Mouse (Mus musculus) embryo, embryonic 10.5 days (tissue): ENCODE data around the gene Ccdc158.
A peak's percentile ranks its signal among the peaks of the same experiment; 100 is the strongest.

Experiments
- DNase-seq: peaks from one replicate; pipeline ENCODE4 v3.0.0-alpha.2; 2015; ENCODE audit warnings: low spot score

Ccdc158 gene

DNA sequence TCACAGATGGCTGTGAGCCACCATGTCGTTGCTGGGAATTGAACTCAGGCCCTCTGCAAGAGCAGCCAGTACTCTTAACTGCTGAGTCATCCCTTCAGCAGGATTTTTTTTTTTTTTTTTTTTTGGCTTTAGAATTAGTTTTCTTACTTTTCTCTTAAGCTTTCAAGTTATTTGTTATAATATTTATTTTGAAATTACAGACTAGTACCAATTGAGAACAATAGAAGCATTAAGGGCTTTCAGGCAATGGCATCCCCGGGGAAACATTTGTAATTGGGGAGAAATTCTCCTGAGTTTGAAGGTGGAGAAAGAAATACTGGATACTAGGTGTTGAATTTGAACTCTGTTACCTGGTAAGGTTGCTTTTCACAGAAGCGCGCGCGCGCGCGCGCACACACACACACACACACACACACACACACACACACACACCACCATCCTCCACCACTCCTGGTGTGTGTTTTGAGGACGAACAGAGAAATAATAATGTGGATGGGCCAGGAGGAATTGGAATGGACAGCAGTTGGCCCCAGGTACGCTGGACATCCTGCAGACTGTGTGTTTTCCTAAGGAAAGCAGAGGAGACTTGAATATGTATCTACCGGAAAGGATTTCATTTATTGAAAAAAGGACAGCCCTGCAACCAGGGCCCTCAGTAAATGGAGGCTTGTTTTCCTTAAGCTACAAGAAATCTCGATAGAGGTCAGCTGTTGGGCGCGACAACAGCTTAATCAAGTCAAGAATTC, 9.8 kb upstream of the Ccdc158 start:
- no peak for DNase-seq

GRCm38 (mm10) chr5:92683871-92684475, 8.9 kb upstream of the Ccdc158 start:
- DNase-seq: peak; percentile 32

DNA sequence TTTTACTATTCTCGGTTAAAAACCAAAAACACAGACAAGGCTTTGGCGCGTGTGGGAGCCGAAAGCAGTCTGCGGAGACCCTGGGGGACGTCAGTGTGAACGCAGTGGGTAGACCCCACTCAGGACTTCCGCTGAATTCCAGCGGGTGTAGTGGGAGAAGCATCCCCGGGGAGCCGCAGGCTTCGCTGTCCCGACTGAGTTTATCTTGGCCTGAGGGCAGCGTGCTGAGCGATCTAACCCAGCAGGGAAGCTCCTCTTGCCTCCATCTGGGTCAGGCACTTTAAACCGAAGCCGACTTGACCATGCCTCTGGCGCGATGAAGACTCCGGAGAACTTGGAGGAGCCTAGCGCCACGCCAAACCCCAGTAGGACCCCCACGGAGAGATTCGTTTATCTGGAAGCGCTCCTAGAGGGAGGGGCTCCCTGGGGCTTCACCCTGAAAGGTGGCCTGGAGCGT, 8.3 kb upstream of the Ccdc158 start, which contains the start of gene Shroom3:
Shroom3 (plus strand) TSS at position 85 of the 457 bp plus-strand sequence.
- peak; percentile 70 for DNase-seq

- DNase-seq: peak; percentile 78
These were observed 7.7 kb upstream of the Ccdc158 start for GRCm38 (mm10) chr5:92682621-92683348.

DNA sequence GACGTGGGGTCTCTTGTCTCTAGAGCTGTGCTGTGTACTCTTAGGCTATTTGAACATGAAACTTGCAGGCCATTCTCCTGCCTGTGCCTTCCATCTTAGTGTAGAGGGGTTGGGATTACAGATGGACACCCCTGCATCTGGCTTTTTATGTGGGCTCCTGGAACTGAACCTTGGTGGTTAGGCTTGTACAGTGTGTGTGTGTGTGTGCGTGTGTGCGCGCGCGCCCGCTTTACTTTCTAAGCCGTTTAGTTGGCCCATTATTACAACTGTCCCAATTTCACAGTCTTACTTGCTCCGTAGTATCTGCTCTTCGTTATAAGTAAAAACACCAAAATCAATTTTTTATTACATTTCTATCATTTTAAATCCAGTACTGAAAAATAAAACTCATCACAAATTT, 6.8 kb upstream of the Ccdc158 start:
- DNase-seq: no peak

DNA sequence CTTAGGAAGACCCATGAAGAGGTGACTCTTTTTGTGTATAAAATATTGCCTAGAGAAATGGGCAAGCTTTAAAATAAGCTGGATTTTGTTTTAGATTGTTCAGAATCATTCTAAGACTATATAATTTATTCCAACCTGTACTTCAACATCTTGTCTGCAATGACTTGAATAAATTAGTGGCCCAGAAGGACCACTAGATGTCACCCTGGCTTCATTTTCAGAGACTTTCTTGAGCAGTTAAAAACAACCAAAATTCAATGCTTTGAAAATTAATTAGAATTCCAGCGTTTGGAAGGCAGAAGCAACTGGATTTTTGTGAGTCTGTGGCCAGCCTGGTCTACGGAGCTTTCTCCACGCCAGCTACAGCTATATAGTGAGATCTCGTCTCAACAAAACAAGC, 4.4 kb upstream of the Ccdc158 start:
- peak; percentile 84 for DNase-seq

GRCm38 (mm10) chr5:92675574-92675920, 476 bp upstream of the Ccdc158 start:
- DNase-seq: no peak

DNA sequence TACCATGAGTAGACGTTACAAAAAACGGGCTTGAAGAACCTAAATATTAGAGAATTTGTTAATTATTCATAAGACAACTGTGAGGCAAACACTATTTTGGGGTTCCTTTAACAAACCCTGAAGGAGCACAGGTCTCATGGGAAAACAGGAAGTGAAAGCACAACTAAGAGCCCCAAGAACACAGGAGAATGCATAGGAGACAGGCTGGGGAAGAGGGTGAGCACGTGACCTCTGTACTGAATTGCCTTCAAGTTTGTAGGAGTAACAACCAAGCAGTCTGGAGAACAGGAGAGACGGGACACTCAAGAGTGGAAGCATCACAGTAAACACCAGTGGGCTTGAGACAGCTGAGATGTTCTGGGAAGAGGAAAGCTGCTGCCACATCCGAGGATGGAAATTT, 8.2 kb downstream of the Ccdc158 start:
- no peak for DNase-seq

GRCm38 (mm10) chr5:92664321-92664720, 10.8 kb downstream of the Ccdc158 start:
- DNase-seq: no peak

DNA sequence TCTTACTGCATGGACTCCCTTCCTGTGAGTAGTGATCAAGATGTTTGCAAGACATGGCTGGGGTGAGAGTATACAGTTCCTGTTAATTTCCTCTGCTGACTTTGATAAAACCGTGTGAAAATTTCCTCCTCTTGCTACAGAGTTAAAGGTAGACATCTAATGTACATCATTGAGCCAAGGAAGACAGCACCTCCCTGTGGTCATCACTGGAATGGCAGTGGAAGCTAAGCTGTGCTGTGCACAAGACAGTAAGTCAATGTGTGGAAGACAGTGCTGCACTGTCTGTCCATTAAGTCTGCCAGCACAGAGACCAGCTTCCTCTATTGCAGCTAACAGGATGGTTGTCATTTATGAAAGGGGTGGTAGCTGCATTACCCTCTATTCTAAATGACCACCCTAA, 18.8 kb downstream of the Ccdc158 start:
- peak; percentile 83 for DNase-seq

DNA sequence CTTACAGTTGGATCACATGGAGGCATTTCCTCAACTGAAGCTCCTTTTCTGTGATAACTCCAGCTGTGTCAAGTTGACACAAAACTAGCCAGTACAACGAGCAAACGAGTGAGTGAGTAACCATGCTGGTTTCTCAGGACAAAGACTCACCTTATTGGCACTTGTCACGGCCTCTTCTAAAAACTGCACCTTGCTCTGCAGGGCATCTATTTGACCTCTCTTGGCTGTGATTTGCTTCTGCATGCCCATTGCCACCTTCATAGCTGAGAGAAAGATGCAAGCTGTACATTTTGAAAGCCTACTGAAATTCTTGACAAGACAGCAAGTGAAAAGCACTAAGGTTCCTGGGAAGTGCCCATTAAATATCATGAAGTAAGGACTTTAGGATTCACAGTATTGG, 34.2 kb downstream of the Ccdc158 start:
- DNase-seq: no peak

DNA sequence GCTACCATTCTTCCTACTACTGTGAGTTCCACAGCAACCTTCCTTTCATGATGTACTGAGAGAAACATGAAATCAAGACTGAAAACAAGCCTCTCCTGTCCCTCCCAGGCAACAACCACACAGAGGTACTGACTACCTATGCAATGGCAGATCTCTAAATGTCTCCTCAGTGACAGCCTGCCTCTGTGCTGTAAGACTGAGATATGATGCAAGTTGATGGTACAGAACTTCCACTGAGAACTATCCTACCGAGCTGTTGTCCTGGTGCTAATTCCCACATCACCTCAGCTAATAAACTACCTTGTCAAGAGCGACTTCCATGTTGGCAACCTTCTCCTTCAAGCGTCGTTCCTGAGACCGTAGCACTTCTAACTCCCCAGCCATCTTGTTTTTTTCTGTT, 39.2 kb downstream of the Ccdc158 start:
- no peak for DNase-seq

DNA sequence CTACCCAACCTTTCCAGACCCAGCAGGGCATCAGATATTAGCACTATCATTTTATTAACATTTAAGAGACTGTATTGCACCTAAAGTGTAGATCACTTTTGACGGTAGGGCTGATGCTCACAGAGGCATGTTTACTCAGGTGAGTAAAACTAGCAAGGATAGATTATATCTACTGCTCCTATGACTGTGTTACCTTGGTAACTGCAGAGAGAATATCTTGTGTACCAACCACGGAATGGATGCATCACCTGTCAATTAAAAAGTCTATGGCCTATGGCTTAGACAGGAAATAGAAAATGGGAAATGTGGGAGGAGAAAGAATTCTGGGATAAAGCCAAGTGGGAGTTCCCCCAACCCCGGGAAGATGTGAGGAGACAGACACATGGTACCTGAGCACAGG, 40.2 kb downstream of the Ccdc158 start:
- DNase-seq: no peak

DNA sequence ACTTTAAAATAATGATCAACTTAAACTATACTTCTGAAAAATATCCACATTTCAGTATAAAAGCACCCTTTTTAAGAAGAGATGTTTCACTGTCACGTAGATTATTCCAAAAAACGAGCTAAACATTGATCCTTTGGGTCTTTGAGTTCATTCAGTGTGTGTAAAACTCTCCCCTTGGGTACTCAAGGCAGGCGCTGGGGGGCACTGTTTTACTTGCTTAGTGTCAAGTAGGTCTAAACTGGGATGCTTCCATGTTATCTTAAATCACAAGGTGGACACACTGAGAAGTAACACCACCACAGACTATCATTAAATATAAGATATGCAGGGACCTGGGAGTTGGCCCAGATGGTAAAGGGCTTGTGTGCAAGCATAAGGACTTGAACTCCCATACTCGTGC, 41.5 kb downstream of the Ccdc158 start:
- DNase-seq: peak; percentile 54

DNA sequence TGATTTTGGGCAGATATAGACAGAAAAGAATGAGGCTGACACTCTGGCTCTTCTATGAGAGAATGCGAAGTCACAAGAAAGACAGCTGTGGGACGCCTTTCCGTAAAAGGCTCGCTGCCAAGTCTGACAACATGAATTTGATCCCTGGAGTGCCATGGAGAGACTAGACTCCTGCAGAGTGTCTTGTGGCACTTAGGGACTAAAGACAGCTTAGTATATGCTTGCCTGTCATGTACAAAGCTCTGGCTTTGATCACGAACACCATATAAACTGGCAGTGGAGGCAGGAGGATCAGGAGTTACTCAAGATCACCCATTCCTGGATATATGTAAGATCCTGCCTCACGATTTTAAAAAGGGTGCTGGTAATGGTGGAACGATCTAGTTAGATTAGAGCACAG, 47.2 kb downstream of the Ccdc158 start:
- DNase-seq: peak; percentile 26

DNA sequence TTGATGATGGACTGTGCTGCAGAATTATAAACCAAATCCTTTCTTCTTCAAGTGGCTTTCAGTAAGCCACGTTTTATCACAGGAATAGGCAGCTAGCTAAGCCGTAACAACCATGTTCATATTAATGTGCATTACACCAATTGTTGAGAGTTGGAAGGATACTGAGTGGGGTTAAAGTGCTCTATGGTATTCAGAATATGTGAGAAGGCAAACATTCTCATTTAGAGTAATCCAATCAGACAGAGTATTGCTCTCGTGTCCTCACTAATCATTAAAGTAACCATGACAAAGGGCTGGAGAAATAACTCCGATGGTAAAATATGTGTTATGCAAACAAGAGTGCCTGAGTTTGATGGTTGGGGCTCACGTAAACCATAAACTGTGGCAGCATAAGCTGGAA, 53.2 kb downstream of the Ccdc158 start:
- no peak for DNase-seq

DNA sequence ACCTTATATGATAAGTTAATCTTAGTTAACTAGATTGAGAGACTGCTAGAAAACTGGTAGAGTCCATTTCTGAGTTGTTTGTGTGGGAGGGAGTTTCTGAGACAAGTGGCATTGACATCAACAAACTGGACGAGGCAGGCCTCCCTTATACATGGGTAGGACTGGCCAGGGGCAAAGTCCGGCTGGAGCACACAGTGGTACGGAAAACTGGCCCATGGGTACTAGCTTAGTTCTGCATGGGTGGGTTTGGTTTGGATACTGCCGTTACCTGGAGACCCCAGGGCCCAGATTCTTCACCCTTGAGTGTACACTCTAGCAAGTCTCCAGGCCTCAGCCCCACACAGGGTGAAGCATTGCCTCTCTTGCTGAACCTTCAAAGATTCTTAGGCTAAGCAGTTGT, 62.3 kb downstream of the Ccdc158 start:
- no peak for DNase-seq

DNA sequence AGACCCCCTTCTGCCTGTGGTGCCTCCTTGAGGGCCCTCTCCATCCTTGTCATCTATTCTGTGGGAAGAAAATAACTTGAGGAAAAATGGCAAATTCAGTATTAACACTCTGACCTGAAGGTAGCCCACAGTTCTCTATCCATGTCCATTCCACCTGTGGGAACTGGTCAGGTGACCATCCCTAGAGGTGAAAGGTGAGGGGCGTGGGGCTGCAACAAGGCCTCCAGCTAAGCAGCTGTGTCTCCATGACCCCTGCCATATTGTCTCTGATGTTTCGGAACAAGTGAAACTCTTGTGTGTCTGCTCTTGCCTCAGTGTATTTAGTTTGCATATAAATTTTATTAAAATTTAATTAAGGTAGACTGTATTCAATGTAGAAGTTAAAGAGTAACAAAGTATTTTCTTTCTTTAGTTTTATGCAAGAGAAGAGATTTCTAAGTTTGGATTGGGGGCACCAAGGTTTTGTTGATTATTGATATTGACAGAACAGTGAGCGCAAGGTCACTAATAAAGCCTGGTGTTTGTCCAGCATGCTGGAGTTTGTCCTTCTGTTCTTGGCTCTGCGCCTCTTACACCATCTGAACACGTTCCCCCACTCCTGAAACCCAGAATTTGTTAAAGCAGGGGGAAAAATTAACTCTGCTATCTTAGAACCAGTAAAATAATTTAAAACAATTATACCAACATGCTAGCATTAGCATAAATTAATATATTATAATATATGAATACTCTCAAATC, 67.4 kb downstream of the Ccdc158 start:
- no peak for DNase-seq

DNA sequence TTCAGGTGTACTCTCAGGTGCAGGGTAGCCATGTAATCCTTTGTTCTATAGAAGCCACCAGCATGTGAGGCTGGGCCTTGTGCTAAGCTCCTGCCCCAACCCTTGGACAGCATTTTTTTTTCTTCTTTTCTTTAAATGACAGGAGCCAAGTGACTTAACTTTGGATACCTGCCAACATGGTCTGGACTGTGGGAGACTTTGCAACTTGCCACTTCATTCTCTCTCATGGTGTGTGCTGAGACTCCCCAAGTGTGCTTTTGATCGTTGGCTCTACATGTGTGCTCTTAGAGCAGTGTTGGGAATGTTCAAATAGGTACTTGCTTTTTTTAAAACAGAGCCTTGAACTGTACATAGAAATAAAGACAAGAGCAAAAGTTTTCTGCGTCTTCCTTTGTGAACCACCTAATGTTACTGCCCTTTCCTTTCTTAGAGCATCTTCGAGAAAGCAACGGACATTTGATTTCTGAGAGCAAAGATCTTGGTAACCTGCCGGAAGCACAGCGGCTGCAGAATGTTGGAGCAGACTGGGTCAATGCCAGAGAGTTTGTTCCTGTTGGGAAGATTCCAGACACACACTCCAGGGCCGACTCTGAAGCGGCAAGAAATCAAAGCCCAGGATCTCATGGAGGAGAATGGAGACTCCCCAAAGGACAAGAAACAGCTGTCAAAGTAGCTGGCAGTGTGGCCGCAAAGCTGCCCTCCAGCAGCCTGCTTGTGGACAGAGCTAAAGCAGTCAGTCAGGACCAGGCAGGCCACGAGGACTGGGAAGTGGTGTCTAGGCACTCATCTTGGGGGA, 70.4 kb downstream of the Ccdc158 start:
- no peak for DNase-seq

- peak; percentile 83 for DNase-seq
These were observed 72.1 kb downstream of the Ccdc158 start, which contains the start of gene Stbd1 for GRCm38 (mm10) chr5:92602691-92603690. TSS of gene Stbd1 (plus strand) at chr5:92603041.
